Mouse (Mus musculus) cortical plate, adult 2 months (tissue): ENCODE results near the gene Gm36079. TPM values are rescaled to one million over a fixed set of nuclear protein-coding genes. Genes with fewer than 3 reads are reported as not detected.

Experiments used
- polyA plus RNA-seq: library from polyadenylated mRNA; depleted of rRNA; stranded (reverse); fragments of >200 nt; gene quantifications from 2 replicates; pipeline ENCODE4 v1.2.3, GENCODE M21; 2012; rRNA removed

Gene Gm36079
- polyA plus RNA-seq, 1 experiment, result not detected

Other genes with a start within 250 kb of the Gm36079 start
- gene Zfp131, start 236.1 kb downstream of the Gm36079 start, polyA plus RNA-seq, result 25.4 and 26.0 TPM in 2 replicates
- gene AF067063, start 196.8 kb downstream of the Gm36079 start, polyA plus RNA-seq, result not detected in 2 replicates
- gene D13Ertd608e, start 191.0 kb downstream of the Gm36079 start, polyA plus RNA-seq, result not detected in 2 replicates
- gene Tcstv1, start 132.2 kb downstream of the Gm36079 start, polyA plus RNA-seq, result not detected in 2 replicates
- gene Gm21761, start 97.7 kb downstream of the Gm36079 start, polyA plus RNA-seq, result not detected in 2 replicates
- gene B020031M17Rik, start 76.2 kb downstream of the Gm36079 start, polyA plus RNA-seq, result not detected in 2 replicates
- gene Gm21188, start 25.2 kb upstream of the Gm36079 start, polyA plus RNA-seq, result not detected in 2 replicates
- not detected in 2 replicates for gene Gm20767, start 113.2 kb upstream of the Gm36079 start, polyA plus RNA-seq
- gene Gm21818, start 145.4 kb upstream of the Gm36079 start, polyA plus RNA-seq, result not detected in 2 replicates
- not detected in 2 replicates for gene Gm21762, start 188.9 kb upstream of the Gm36079 start, polyA plus RNA-seq
- not detected in 2 replicates for gene Gm21731, start 212.1 kb upstream of the Gm36079 start, polyA plus RNA-seq
- gene AF067061, start 236.1 kb upstream of the Gm36079 start, polyA plus RNA-seq, result not detected in 2 replicates